Mouse (Mus musculus) kidney, embryonic 14.5 days (tissue): ENCODE results near the gene Cd52. TPM values are rescaled to one million over a fixed set of nuclear protein-coding genes. Genes with fewer than 3 reads are reported as not detected.
"Not testable (repeated sequence)": the region's sequence is repeated elsewhere in the genome, so short reads cannot be mapped to it uniquely, and the experiment has no call there.

Experiments used
- ATAC-seq: fragments of 200-750 bp; cut with Nextera tagmentation; 2 replicates; pipeline ENCODE4 v1.8.0; 2017; ENCODE audit warnings: moderate number of reproducible peaks, mild to moderate bottlenecking, moderate TSS enrichment, moderate library complexity; ENCODE audit not compliant: low FRiP score, low TSS enrichment
- H3K27ac ChIP-seq: fragments of 300-500 bp; sonication (generic); 2 replicates; pipeline ENCODE4 v1.5.1; 2014; ENCODE audit warnings: low read depth, mild to moderate bottlenecking, low read length, moderate library complexity, mixed read lengths
- H3K27me3 ChIP-seq: fragments of 300-500 bp; sonication (generic); 2 replicates; pipeline ENCODE4 v1.6.1; 2014; ENCODE audit warnings: mild to moderate bottlenecking, low read length; ENCODE audit not compliant: control insufficient read depth, insufficient read depth
- H3K36me3 ChIP-seq: fragments of 300-500 bp; sonication (generic); 2 replicates; pipeline ENCODE4 v1.6.1; 2014; ENCODE audit warnings: low read length, mixed read lengths; ENCODE audit not compliant: control insufficient read depth, insufficient read depth
- H3K4me1 ChIP-seq: fragments of 300-500 bp; sonication (generic); 2 replicates; pipeline ENCODE4 v1.6.1; 2014; ENCODE audit warnings: low read length, mixed read lengths; ENCODE audit not compliant: control insufficient read depth, insufficient read depth
- H3K4me2 ChIP-seq: fragments of 300-500 bp; sonication (generic); replicated peaks from 2 replicates; pipeline ENCODE4 v1.6.1; 2014; ENCODE audit warnings: low read depth, mild to moderate bottlenecking, low read length
- H3K4me3 ChIP-seq: fragments of 300-500 bp; sonication (generic); 2 replicates; pipeline ENCODE4 v1.5.1; 2014; ENCODE audit warnings: mild to moderate bottlenecking, low read length
- H3K9ac ChIP-seq: fragments of 300-500 bp; sonication (generic); 2 replicates; pipeline ENCODE4 v1.6.1; 2014; ENCODE audit warnings: low read depth, mild to moderate bottlenecking, low read length, moderate library complexity
- H3K9me3 ChIP-seq: fragments of 300-500 bp; sonication (generic); 2 replicates; pipeline ENCODE4 v1.6.1; 2016; ENCODE audit warnings: low read length; ENCODE audit not compliant: control insufficient read depth
- WGBS: fragments of 180-500 bp; shearing (Covaris S2); extraction: QIAGEN DNeasy Blood & Tissue Kit; methylation state at CpG from one replicate; pipeline ENCODE4 v1.1.7; 2014; 5-methylcytosine and 5-hydroxymethylcytosine counted together
- polyA plus RNA-seq: library from polyadenylated mRNA; unstranded; fragments of >200 nt; fragmentation: Nextera tagmentation; extraction: Ambion mirVana; gene quantifications from 2 replicates; pipeline ENCODE4 v1.2.1, GENCODE M21; 2014

Gene Cd52
- 8.9 and 12.1 TPM in 2 replicates for polyA plus RNA-seq

- no peak within 1 kb of the TSS for H3K27ac ChIP-seq
- H3K4me1 ChIP-seq, result 0 out of 2 replicates have a peak, but pooled peaks cover 3% of the 10 kb centered on the region
- no peaks in the 10 kb centered on the region for H3K27me3 ChIP-seq
- H3K4me2 ChIP-seq, result no peak within 1 kb of the TSS
- no peak within 1 kb of the TSS for H3K4me3 ChIP-seq
- H3K9me3 ChIP-seq, result no peaks in the 10 kb centered on the region
- H3K36me3 ChIP-seq, result no peaks in the 10 kb centered on the region
- no peak within 1 kb of the TSS for H3K9ac ChIP-seq
- ATAC-seq, result no peak
- 69% methylated on average over 3 of the region's 3 CpGs for WGBS
Measured at GRCm38 (mm10) chr4:134094923-134095547, at the start of gene Cd52. Cd52 (minus strand) TSS chr4:134095082.

DNA sequence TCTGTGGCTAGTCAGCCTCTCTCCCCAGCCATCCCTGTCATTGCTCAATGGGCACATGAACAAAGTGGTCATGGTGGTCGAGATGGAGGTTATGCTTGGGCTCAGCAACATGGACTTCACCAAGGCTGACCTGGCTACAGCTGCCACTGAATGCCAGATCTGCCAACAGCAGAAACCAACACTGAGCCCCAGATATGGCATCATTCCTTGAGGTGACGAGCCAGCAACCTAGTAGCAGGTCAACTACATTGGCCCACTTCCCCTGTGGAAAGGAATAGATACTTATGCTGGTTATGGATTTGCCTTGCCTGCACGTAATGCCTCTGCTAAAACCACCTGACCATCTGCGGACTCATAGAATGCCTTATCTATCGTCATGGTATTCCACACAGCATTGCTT is 49.4 kb upstream of the Cd52 start:
- H3K27me3 ChIP-seq, H3K4me2 ChIP-seq, H3K4me1 ChIP-seq, H3K9me3 ChIP-seq, ATAC-seq, H3K27ac ChIP-seq, H3K4me3 ChIP-seq, H3K9ac ChIP-seq: not testable (repeated sequence)
- 94% methylated on average over 5 of the region's 5 CpGs for WGBS
- peaks cover 18% of the 10 kb centered on the region; the same call in 1 of the 2 replicates for H3K36me3 ChIP-seq

- no peak for ATAC-seq
- H3K27me3 ChIP-seq, result no peaks in the 10 kb centered on the region
- 93% methylated on average over 2 of the region's 2 CpGs for WGBS
- H3K9ac ChIP-seq, result no peak overlapping the region
- H3K4me1 ChIP-seq, result peaks cover 6% of the 10 kb centered on the region; the same call in 1 of the 2 replicates
- no peak overlapping the region for H3K4me2 ChIP-seq
- H3K36me3 ChIP-seq, result no peaks in the 10 kb centered on the region
- no peaks in the 10 kb centered on the region for H3K9me3 ChIP-seq
- no peak overlapping the region for H3K4me3 ChIP-seq
- H3K27ac ChIP-seq, result no peak overlapping the region
Measured at GRCm38 (mm10) chr4:134138857-134139256, 44.0 kb upstream of the Cd52 start.

GRCm38 (mm10) chr4:134136280-134136926 is 41.5 kb upstream of the Cd52 start:
- Histone ChIP-seq H3K4me1 (peaks cover 6% of the 10 kb centered on the region; the same call in 1 of the 2 replicates), H3K9ac (no peak overlapping the region), H3K27ac (peak overlapping the region; percentile 30; the same call in 1 of the 2 replicates), H3K9me3 (no peaks in the 10 kb centered on the region), H3K27me3 (no peaks in the 10 kb centered on the region), H3K36me3 (peaks cover 3% of the 10 kb centered on the region; the same call in 1 of the 2 replicates), H3K4me3 (no peak overlapping the region), H3K4me2 (no peak overlapping the region)
- no peak for ATAC-seq
- 37% methylated on average over 3 of the region's 3 CpGs for WGBS

DNA sequence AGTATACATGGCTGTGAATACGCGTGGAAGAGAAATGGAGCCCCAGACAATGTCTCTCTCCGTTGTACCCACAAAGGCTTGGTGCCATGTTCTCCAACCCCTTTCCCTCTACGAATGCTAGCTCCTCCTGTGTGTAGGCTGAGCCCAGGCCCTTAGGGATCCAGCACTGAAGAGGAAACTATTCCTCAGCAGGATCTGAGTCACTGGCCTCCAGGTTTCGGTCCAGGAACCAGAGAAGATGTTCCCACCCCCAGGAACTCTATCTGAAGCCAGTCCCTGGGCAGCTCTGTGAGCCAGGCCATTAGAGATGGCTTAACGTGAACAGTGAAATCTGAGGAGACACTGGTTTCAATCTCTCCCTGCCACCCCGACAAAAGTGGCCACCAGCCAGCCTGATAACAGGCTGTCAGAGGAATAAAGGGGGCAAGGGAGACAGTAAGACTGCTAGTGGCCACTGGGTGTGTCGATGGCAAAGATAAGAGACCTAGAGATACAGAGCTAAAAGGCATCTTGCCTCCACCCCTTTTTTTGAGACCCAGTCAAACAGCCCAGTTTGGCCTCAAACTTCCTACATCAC is 37.7 kb upstream of the Cd52 start:
- no peaks in the 10 kb centered on the region for H3K9me3 ChIP-seq
- no peak for ATAC-seq
- no peak overlapping the region for H3K9ac ChIP-seq
- no peak overlapping the region for H3K4me3 ChIP-seq
- 74% methylated on average over 8 of the region's 8 CpGs for WGBS
- H3K27me3 ChIP-seq, result no peaks in the 10 kb centered on the region
- no peak overlapping the region for H3K4me2 ChIP-seq
- H3K36me3 ChIP-seq, result peaks cover 8% of the 10 kb centered on the region; the same call in 1 of the 2 replicates
- H3K27ac ChIP-seq, result no peak overlapping the region
- H3K4me1 ChIP-seq, result peaks cover 13% of the 10 kb centered on the region

DNA sequence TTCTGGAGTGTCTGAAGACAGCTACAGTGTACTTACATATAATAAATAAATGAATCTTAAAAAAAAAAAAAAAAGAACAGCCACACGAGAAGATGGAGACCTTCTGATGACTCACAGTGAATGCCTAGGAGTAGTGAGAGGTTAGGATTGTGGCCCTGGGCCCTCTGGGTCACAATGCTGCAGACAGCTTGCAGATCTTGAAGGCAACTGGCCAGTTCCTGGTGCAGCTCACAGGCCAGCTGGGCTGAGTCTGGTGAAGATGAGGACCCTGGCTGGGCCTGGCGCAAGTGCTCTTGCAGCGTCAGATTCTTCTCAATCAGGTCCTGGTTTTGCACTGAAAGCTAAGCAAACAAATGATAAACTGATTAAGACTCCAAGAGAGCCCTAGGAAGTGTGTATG is 37.2 kb upstream of the Cd52 start:
- no peak overlapping the region for H3K9ac ChIP-seq
- peaks cover 17% of the 10 kb centered on the region for H3K4me1 ChIP-seq
- peaks cover 8% of the 10 kb centered on the region; the same call in 1 of the 2 replicates for H3K36me3 ChIP-seq
- no peak overlapping the region for H3K4me3 ChIP-seq
- no peak overlapping the region for H3K27ac ChIP-seq
- no peaks in the 10 kb centered on the region for H3K9me3 ChIP-seq
- H3K4me2 ChIP-seq, result no peak overlapping the region
- 88% methylated on average over 3 of the region's 3 CpGs for WGBS
- H3K27me3 ChIP-seq, result no peaks in the 10 kb centered on the region
- ATAC-seq, result no peak

DNA sequence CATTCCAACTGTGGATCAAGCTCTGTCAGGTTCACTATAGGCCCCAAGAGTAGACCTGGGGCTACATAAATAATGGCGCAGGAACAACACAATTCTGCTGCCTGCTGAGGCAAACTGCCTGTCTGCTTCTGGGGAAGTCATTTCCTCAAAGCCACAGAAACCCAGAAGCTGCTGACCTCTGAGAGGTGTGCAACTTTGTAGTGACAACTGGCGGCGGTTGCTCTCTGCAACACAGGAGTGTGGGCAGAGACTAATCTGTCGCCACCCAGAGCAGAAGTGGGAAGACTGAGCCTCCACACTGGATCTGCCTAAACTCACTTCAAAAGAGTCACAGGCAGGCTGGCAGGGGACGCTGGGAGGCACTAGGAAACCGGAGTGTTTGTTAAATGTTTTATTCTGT is 34.6 kb upstream of the Cd52 start:
- Histone ChIP-seq H3K4me2 (peak overlapping the region; percentile 77; the same call in 1 of the 2 replicates), H3K4me3 (peak overlapping the region; percentile 80), H3K36me3 (peaks cover 12% of the 10 kb centered on the region; the same call in 1 of the 2 replicates), H3K4me1 (peaks cover 16% of the 10 kb centered on the region), H3K9me3 (no peaks in the 10 kb centered on the region), H3K27ac (peak overlapping the region; percentile 89; the same call in 1 of the 2 replicates), H3K27me3 (no peaks in the 10 kb centered on the region), H3K9ac (peak overlapping the region; percentile 77; the same call in 1 of the 2 replicates)
- WGBS, result 43% methylated on average over 6 of the region's 6 CpGs
- ATAC-seq, result no peak

- Histone ChIP-seq H3K9ac (peak overlapping the region; percentile 77), H3K4me1 (peaks cover 16% of the 10 kb centered on the region), H3K27ac (peak overlapping the region; percentile 89), H3K36me3 (peaks cover 12% of the 10 kb centered on the region; the same call in 1 of the 2 replicates), H3K9me3 (no peaks in the 10 kb centered on the region), H3K27me3 (no peaks in the 10 kb centered on the region), H3K4me2 (peak overlapping the region; percentile 77), H3K4me3 (peak overlapping the region; percentile 80)
- 4% methylated on average over 14 of the region's 14 CpGs for WGBS
- ATAC-seq, result peak; percentile 65
Measured at GRCm38 (mm10) chr4:134128983-134129362, 34.1 kb upstream of the Cd52 start.
